Comparison of ENCODE assay signal across 8 mouse cellular contexts in genomic region chr14:122463080-122463691, GRCm38 (mm10). TPM values are rescaled to one million over a fixed set of nuclear protein-coding genes. Genes with fewer than 3 reads are reported as not detected.
DNase-seq lines count a peak whose midpoint lies in the region; ATAC-seq and TF ChIP-seq lines count a peak whose summit lies in the region.

No protein-coding gene starts in this region.

- 1% methylated on average over 40 of the region's 40 CpGs for WGBS in forebrain, embryonic 15.5 days
- 2% methylated on average over 40 of the region's 40 CpGs for WGBS in liver, embryonic 15.5 days (ENCODE audit: insufficient replicate concordance)
- WGBS in stomach, embryonic 16.5 days, result 3% methylated on average over 40 of the region's 40 CpGs

- peak overlapping the region; percentile 70 for H3K27ac ChIP-seq in left cerebral cortex, adult 2 months
- H3K27ac ChIP-seq in forebrain, embryonic 15.5 days (replicated peaks), result peak overlapping the region; percentile 91
- H3K27ac ChIP-seq in liver, embryonic 15.5 days (replicated peaks), result no peak overlapping the region
- H3K27ac ChIP-seq in stomach, embryonic 16.5 days (ENCODE audit: low read length), result no peak overlapping the region

- H3K9me3 ChIP-seq in forebrain, embryonic 15.5 days, result no peaks in the 10 kb centered on the region
- no peaks in the 10 kb centered on the region for H3K9me3 ChIP-seq in liver, embryonic 15.5 days (replicated peaks)
- H3K9me3 ChIP-seq in stomach, embryonic 16.5 days (replicated peaks; ENCODE audit: control insufficient read depth, low read length), result no peaks in the 10 kb centered on the region

- H3K27me3 ChIP-seq in forebrain, embryonic 15.5 days, result peaks cover 45% of the 10 kb centered on the region
- H3K27me3 ChIP-seq in liver, embryonic 15.5 days, result peaks cover 82% of the 10 kb centered on the region
- peaks cover 80% of the 10 kb centered on the region for H3K27me3 ChIP-seq in stomach, embryonic 16.5 days (ENCODE audit: control insufficient read depth, insufficient read depth, low read length)

- intact Hi-C loops in left cerebral cortex, adult 2 months (cut with DNase I), result loop anchor here (10.0 kb wide), 1 partner anchor 358 kb away; the partner anchor contains the start of gene Tm9sf2

- TF ChIP-seq CTCF in left cerebral cortex, adult 2 months (IDR thresholded peaks at IDR 0.05), result no peak

- ATAC-seq in forebrain, embryonic 15.5 days (replicated peaks), result no peak
- no peak for ATAC-seq in liver, embryonic 15.5 days (ENCODE audit: insufficient read depth)
- no peak for ATAC-seq in stomach, embryonic 16.5 days (ENCODE audit: insufficient read depth, low FRiP score)

- H3K36me3 ChIP-seq in forebrain, embryonic 15.5 days, result no peaks in the 10 kb centered on the region
- H3K36me3 ChIP-seq in liver, embryonic 15.5 days (replicated peaks), result no peaks in the 10 kb centered on the region
- H3K36me3 ChIP-seq in stomach, embryonic 16.5 days (ENCODE audit: control insufficient read depth, insufficient read depth, low read length), result no peaks in the 10 kb centered on the region

- no peak for DNase-seq in left cerebral cortex, adult 2 months (ENCODE audit: extremely low spot score in 1 of 2, low spot score in 2 of 2)
- no peak for DNase-seq in left cerebral cortex, adult 9 months (ENCODE audit: low spot score in 2 of 2)
- DNase-seq in cerebellum, adult 18-20 months, result peak; percentile 68 to 71
- DNase-seq in spleen, postnatal 14 days (ENCODE audit: low spot score in 2 of 2), result no peak
- DNase-seq in lung, adult 18-20 months, result no peak

- H3K4me1 ChIP-seq in forebrain, embryonic 15.5 days, result peaks cover 30% of the 10 kb centered on the region
- peaks cover 14% of the 10 kb centered on the region for H3K4me1 ChIP-seq in liver, embryonic 15.5 days (replicated peaks)
- H3K4me1 ChIP-seq in stomach, embryonic 16.5 days (ENCODE audit: control insufficient read depth, insufficient read depth, low read length), result peaks cover 21% of the 10 kb centered on the region

- peak overlapping the region; percentile 85 for H3K4me2 ChIP-seq in forebrain, embryonic 15.5 days (replicated peaks)
- H3K4me2 ChIP-seq in liver, embryonic 15.5 days, result peak overlapping the region; percentile 74
- peak overlapping the region; percentile 96 for H3K4me2 ChIP-seq in stomach, embryonic 16.5 days (ENCODE audit: low read depth, low read length)

- peak overlapping the region; percentile 50 for H3K4me3 ChIP-seq in left cerebral cortex, adult 2 months
- peak overlapping the region; percentile 51 for H3K4me3 ChIP-seq in forebrain, embryonic 15.5 days
- H3K4me3 ChIP-seq in liver, embryonic 15.5 days (replicated peaks), result peak overlapping the region; percentile 49
- peak overlapping the region; percentile 50 for H3K4me3 ChIP-seq in stomach, embryonic 16.5 days (replicated peaks; ENCODE audit: low read length)

- H3K9ac ChIP-seq in forebrain, embryonic 15.5 days (replicated peaks), result peak overlapping the region; percentile 58
- H3K9ac ChIP-seq in liver, embryonic 15.5 days, result no peak overlapping the region
- no peak overlapping the region for H3K9ac ChIP-seq in stomach, embryonic 16.5 days (ENCODE audit: low read length)

RNA-seq across cellular contexts. Expression of gene Zic5, which starts 2.3 kb away (rescaled TPM):
- 1 to 10 TPM; 4.1 to 4.8 TPM for total RNA-seq in left cerebral cortex, adult 2 months (2021)
- polyA plus RNA-seq in forebrain, embryonic 15.5 days (2015; fragmentation: Nextera tagmentation; extraction: Ambion mirVana), result 14.2 and 15.2 TPM in 2 replicates
- not detected in 2 replicates for polyA plus RNA-seq in liver, embryonic 15.5 days (2015; fragmentation: Nextera tagmentation; extraction: Ambion mirVana)
- not detected in 2 replicates for polyA plus RNA-seq in stomach, embryonic 16.5 days (2015; fragmentation: Nextera tagmentation; extraction: Ambion mirVana)

RNA-seq across cellular contexts. Expression of gene Zic2, which starts 12.0 kb away (rescaled TPM):
- 10 to 100 TPM; 17.4 to 18.3 TPM for total RNA-seq in left cerebral cortex, adult 2 months (2021)
- polyA plus RNA-seq in forebrain, embryonic 15.5 days (2015; fragmentation: Nextera tagmentation; extraction: Ambion mirVana), result 8.4 and 9.3 TPM in 2 replicates
- not detected in 2 replicates for polyA plus RNA-seq in liver, embryonic 15.5 days (2015; fragmentation: Nextera tagmentation; extraction: Ambion mirVana)
- not detected in 2 replicates for polyA plus RNA-seq in stomach, embryonic 16.5 days (2015; fragmentation: Nextera tagmentation; extraction: Ambion mirVana)

RNA-seq across cellular contexts. Expression of gene Gm5089, which starts 12.3 kb away (rescaled TPM):
- under 1 TPM; 0.28 to 0.34 TPM for total RNA-seq in left cerebral cortex, adult 2 months (2021)
- polyA plus RNA-seq in forebrain, embryonic 15.5 days (2015; fragmentation: Nextera tagmentation; extraction: Ambion mirVana), result 0.74 and 0.75 TPM in 2 replicates
- not detected in 2 replicates for polyA plus RNA-seq in liver, embryonic 15.5 days (2015; fragmentation: Nextera tagmentation; extraction: Ambion mirVana)
- polyA plus RNA-seq in stomach, embryonic 16.5 days (2015; fragmentation: Nextera tagmentation; extraction: Ambion mirVana), result not detected in 2 replicates

RNA-seq across cellular contexts. Expression of gene Gm10837, which starts 27.2 kb away (rescaled TPM):
- not detected for total RNA-seq in left cerebral cortex, adult 2 months (2021)
- 0.57 and 0.63 TPM in 2 replicates for polyA plus RNA-seq in forebrain, embryonic 15.5 days (2015; fragmentation: Nextera tagmentation; extraction: Ambion mirVana)
- not detected in 2 replicates for polyA plus RNA-seq in liver, embryonic 15.5 days (2015; fragmentation: Nextera tagmentation; extraction: Ambion mirVana)
- polyA plus RNA-seq in stomach, embryonic 16.5 days (2015; fragmentation: Nextera tagmentation; extraction: Ambion mirVana), result not detected in 2 replicates

Comparison
In these comparisons a context has a peak if more than half of its experiments do, and no peak if none do; other contexts are left out.
1. DNase-seq: peak in cerebellum, adult 18-20 months (2 of 2); none in left cerebral cortex, adult 2 months (0 of 2), left cerebral cortex, adult 9 months (0 of 2), spleen, postnatal 14 days (0 of 2) and lung, adult 18-20 months (0 of 2).
2. H3K27ac ChIP-seq: peak in left cerebral cortex, adult 2 months (single experiment) and forebrain, embryonic 15.5 days (single experiment); none in liver, embryonic 15.5 days (single experiment) and stomach, embryonic 16.5 days (single experiment).
3. RNA of gene Zic5, which starts 2.3 kb away (polyA plus RNA-seq): 14.2 to 15.2 TPM in forebrain, embryonic 15.5 days; not detected in liver, embryonic 15.5 days and not detected in stomach, embryonic 16.5 days; every median in the first group is over 10 times any median in the second.
4. Peak in every context shown above with its lines, with median percentiles within 50 percentile points of each other: H3K4me3 ChIP-seq and H3K4me2 ChIP-seq.